Mouse (Mus musculus) forebrain, embryonic 11.5 days (tissue): Measurements from ENCODE around the gene H2-Q10. TPM values are rescaled to one million over a fixed set of nuclear protein-coding genes. Genes with fewer than 3 reads are reported as not detected.

Experiments
- ATAC-seq: fragments of 200-750 bp; cut with Nextera tagmentation; replicated peaks from 2 replicates; pipeline ENCODE4 v1.8.0; 2017; ENCODE audit warnings: moderate TSS enrichment; ENCODE audit not compliant: low FRiP score
- DNase-seq: peaks from one replicate; pipeline ENCODE4 v3.0.0-alpha.2; 2017; ENCODE audit warnings: low spot score
- H3K27ac ChIP-seq: fragments of 300-500 bp; sonication (generic); 2 replicates; pipeline ENCODE4 v1.5.1; 2014; ENCODE audit warnings: low read depth, low read length
- H3K27me3 ChIP-seq: fragments of 300-500 bp; sonication (generic); 2 replicates; pipeline ENCODE4 v1.6.1; 2014; ENCODE audit warnings: mild to moderate bottlenecking, low read length, mixed read lengths; ENCODE audit not compliant: control insufficient read depth, insufficient read depth
- H3K36me3 ChIP-seq: fragments of 300-500 bp; sonication (generic); 2 replicates; pipeline ENCODE4 v1.6.1; 2014; ENCODE audit warnings: mild to moderate bottlenecking, low read length, moderate library complexity, mixed read lengths; ENCODE audit not compliant: control insufficient read depth, insufficient read depth
- H3K4me1 ChIP-seq: fragments of 300-500 bp; sonication (generic); replicated peaks from 2 replicates; pipeline ENCODE4 v1.6.1; 2014; ENCODE audit warnings: low read length, mixed read lengths; ENCODE audit not compliant: control insufficient read depth, insufficient read depth
- H3K4me2 ChIP-seq: fragments of 300-500 bp; sonication (generic); 2 replicates; pipeline ENCODE4 v1.6.1; 2014; ENCODE audit warnings: low read depth, mild to moderate bottlenecking, low read length, moderate library complexity, mixed read lengths; ENCODE audit not compliant: severe bottlenecking
- H3K4me3 ChIP-seq: fragments of 300-500 bp; sonication (generic); 2 replicates; pipeline ENCODE4 v1.5.1; 2014; ENCODE audit warnings: low read depth, low read length
- H3K9ac ChIP-seq: fragments of 300-500 bp; sonication (generic); 2 replicates; pipeline ENCODE4 v1.6.1; 2014; ENCODE audit warnings: low read length
- H3K9me3 ChIP-seq: fragments of 300-500 bp; sonication (generic); 2 replicates; pipeline ENCODE4 v1.6.1; 2016; ENCODE audit warnings: low read length, mixed read lengths; ENCODE audit not compliant: control insufficient read depth
- WGBS: fragments of 180-500 bp; shearing (Covaris S2); extraction: QIAGEN DNeasy Blood & Tissue Kit; methylation state at CpG from one replicate; pipeline ENCODE4 v1.1.7; 2014; 5-methylcytosine and 5-hydroxymethylcytosine counted together
- polyA plus RNA-seq: library from polyadenylated mRNA; unstranded; fragments of >200 nt; fragmentation: Nextera tagmentation; extraction: Ambion mirVana; gene quantifications from 2 replicates; pipeline ENCODE4 v1.2.1, GENCODE M21; 2014

Gene H2-Q10
- polyA plus RNA-seq, 1 experiment from 2014 or later, result 0.07 TPM

- Histone ChIP-seq H3K4me2 (no peak overlapping the region), H3K36me3 (no peaks in the 10 kb centered on the region), H3K4me1 (no peaks in the 10 kb centered on the region), H3K9me3 (no peaks in the 10 kb centered on the region), H3K4me3 (no peak overlapping the region), H3K27me3 (no peaks in the 10 kb centered on the region), H3K9ac (no peak overlapping the region), H3K27ac (no peak overlapping the region)
- ATAC-seq, result no peak
- DNase-seq, result no peak
- 45% methylated on average over 4 of the region's 4 CpGs for WGBS
Measured at GRCm38 (mm10) chr17:35485702-35486101, 15.8 kb downstream of the H2-Q10 start.

- DNase-seq, result no peak
- Histone ChIP-seq H3K36me3 (no peaks in the 10 kb centered on the region), H3K4me3 (no peak overlapping the region), H3K9me3 (no peaks in the 10 kb centered on the region), H3K4me1 (no peaks in the 10 kb centered on the region), H3K27ac (no peak overlapping the region), H3K4me2 (no peak overlapping the region), H3K9ac (no peak overlapping the region), H3K27me3 (no peaks in the 10 kb centered on the region)
- WGBS, result 72% methylated on average over 10 of the region's 10 CpGs
- no peak for ATAC-seq
Measured at GRCm38 (mm10) chr17:35486726-35487125, 16.8 kb downstream of the H2-Q10 start.

GRCm38 (mm10) chr17:35488041-35488440, 18.2 kb downstream of the H2-Q10 start:
- no peaks in the 10 kb centered on the region for H3K27me3 ChIP-seq
- H3K27ac ChIP-seq, result no peak overlapping the region
- H3K9ac ChIP-seq, result no peak overlapping the region
- H3K9me3 ChIP-seq, result no peaks in the 10 kb centered on the region
- H3K36me3 ChIP-seq, result no peaks in the 10 kb centered on the region
- no peak for ATAC-seq
- H3K4me2 ChIP-seq, result no peak overlapping the region
- DNase-seq, result no peak
- 96% methylated on average over 2 of the region's 2 CpGs for WGBS
- H3K4me1 ChIP-seq, result no peaks in the 10 kb centered on the region
- H3K4me3 ChIP-seq, result no peak overlapping the region

GRCm38 (mm10) chr17:35490320-35490719, 20.4 kb downstream of the H2-Q10 start:
- Histone ChIP-seq H3K4me3 (no peak overlapping the region), H3K27ac (no peak overlapping the region), H3K4me2 (no peak overlapping the region), H3K9me3 (no peaks in the 10 kb centered on the region), H3K36me3 (no peaks in the 10 kb centered on the region), H3K9ac (no peak overlapping the region), H3K4me1 (no peaks in the 10 kb centered on the region), H3K27me3 (no peaks in the 10 kb centered on the region)
- no peak for ATAC-seq
- 40% methylated on average over 5 of the region's 5 CpGs for WGBS
- DNase-seq, result no peak

GRCm38 (mm10) chr17:35497124-35497523, 27.2 kb downstream of the H2-Q10 start:
- H3K36me3 ChIP-seq, result no peaks in the 10 kb centered on the region
- H3K9me3 ChIP-seq, result no peaks in the 10 kb centered on the region
- ATAC-seq (no peak), DNase-seq (no peak)
- H3K4me2 ChIP-seq, result no peak overlapping the region
- H3K4me1 ChIP-seq, result no peaks in the 10 kb centered on the region
- WGBS, result 93% methylated on average over 7 of the region's 7 CpGs
- no peaks in the 10 kb centered on the region for H3K27me3 ChIP-seq
- no peak overlapping the region for H3K27ac ChIP-seq
- H3K4me3 ChIP-seq, result no peak overlapping the region
- H3K9ac ChIP-seq, result no peak overlapping the region

- ATAC-seq (no peak), DNase-seq (no peak)
- no peaks in the 10 kb centered on the region for H3K9me3 ChIP-seq
- no peak overlapping the region for H3K4me3 ChIP-seq
- no peak overlapping the region for H3K9ac ChIP-seq
- H3K27ac ChIP-seq, result no peak overlapping the region
- 2% methylated on average over 6 of the region's 6 CpGs for WGBS
- H3K27me3 ChIP-seq, result peaks cover 19% of the 10 kb centered on the region
- H3K4me2 ChIP-seq, result no peak overlapping the region
- no peaks in the 10 kb centered on the region for H3K36me3 ChIP-seq
- no peaks in the 10 kb centered on the region; the same call in 1 of the 2 replicates for H3K4me1 ChIP-seq
Measured at GRCm38 (mm10) chr17:35502226-35502625, 32.3 kb downstream of the H2-Q10 start.

- Histone ChIP-seq H3K9me3 (no peaks in the 10 kb centered on the region), H3K36me3 (no peaks in the 10 kb centered on the region), H3K27me3 (peaks cover 23% of the 10 kb centered on the region), H3K27ac (no peak overlapping the region), H3K9ac (no peak overlapping the region), H3K4me1 (no peaks in the 10 kb centered on the region; the same call in 1 of the 2 replicates), H3K4me2 (no peak overlapping the region), H3K4me3 (no peak overlapping the region)
- DNase-seq, result no peak
- ATAC-seq, result no peak
- 35% methylated on average over 5 of the region's 5 CpGs for WGBS
Measured at GRCm38 (mm10) chr17:35502762-35503161, 32.9 kb downstream of the H2-Q10 start.

GRCm38 (mm10) chr17:35503849-35504248, 34.0 kb downstream of the H2-Q10 start:
- WGBS, result 20% methylated on average over 5 of the region's 5 CpGs
- ATAC-seq, result no peak
- H3K9me3 ChIP-seq, result no peaks in the 10 kb centered on the region
- H3K36me3 ChIP-seq, result no peaks in the 10 kb centered on the region
- no peaks in the 10 kb centered on the region; the same call in 1 of the 2 replicates for H3K4me1 ChIP-seq
- DNase-seq, result no peak
- no peak overlapping the region for H3K27ac ChIP-seq
- H3K4me3 ChIP-seq, result no peak overlapping the region
- H3K27me3 ChIP-seq, result peaks cover 24% of the 10 kb centered on the region
- no peak overlapping the region for H3K4me2 ChIP-seq
- H3K9ac ChIP-seq, result no peak overlapping the region

GRCm38 (mm10) chr17:35504628-35505481, 35.0 kb downstream of the H2-Q10 start:
- no peak for DNase-seq

More at GRCm38 (mm10) chr17:35504628-35505481, 35.0 kb downstream of the H2-Q10 start:
- Histone ChIP-seq H3K36me3 (no peaks in the 10 kb centered on the region), H3K27ac (no peak overlapping the region), H3K4me2 (no peak overlapping the region), H3K27me3 (peaks cover 25% of the 10 kb centered on the region), H3K9ac (no peak overlapping the region), H3K4me3 (no peak overlapping the region), H3K4me1 (no peaks in the 10 kb centered on the region; the same call in 1 of the 2 replicates), H3K9me3 (no peaks in the 10 kb centered on the region)
- 15% methylated on average over 8 of the region's 8 CpGs for WGBS
- ATAC-seq, result no peak
